Mouse (Mus musculus) fat pad, adult 2 months (tissue): ENCODE results near the gene Ppp1r16b.

ENCODE experiments used
- DNase-seq: peaks from one replicate; pipeline ENCODE4 v3.0.0-alpha.2; 2011; ENCODE audit warnings: low read depth, low spot score; ENCODE audit errors: extremely low read depth

The Ppp1r16b gene

DNA sequence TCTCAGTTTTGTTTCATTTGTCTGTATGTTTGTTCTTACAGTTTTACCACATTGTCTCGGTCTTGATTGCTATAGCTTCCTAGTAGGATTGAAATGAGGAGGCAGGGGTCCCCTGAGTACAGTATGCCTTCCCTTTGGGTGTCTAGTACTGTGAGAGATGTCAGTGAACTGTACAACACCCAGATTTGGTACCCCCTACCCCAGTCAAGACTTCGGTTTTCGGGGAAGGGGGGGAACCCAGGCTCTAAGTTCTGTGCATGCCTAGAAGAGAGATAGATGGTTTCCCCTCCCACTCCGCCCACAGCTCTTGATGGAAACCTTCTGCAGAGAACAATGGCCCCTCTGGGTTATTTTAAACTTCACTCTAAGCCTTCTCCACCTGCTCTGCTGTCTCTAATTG lies at the start of gene Ppp1r16b:
Ppp1r16b (plus strand) TSS at position 301 of the 400 bp plus-strand sequence.
- DNase-seq: no peak

DNA sequence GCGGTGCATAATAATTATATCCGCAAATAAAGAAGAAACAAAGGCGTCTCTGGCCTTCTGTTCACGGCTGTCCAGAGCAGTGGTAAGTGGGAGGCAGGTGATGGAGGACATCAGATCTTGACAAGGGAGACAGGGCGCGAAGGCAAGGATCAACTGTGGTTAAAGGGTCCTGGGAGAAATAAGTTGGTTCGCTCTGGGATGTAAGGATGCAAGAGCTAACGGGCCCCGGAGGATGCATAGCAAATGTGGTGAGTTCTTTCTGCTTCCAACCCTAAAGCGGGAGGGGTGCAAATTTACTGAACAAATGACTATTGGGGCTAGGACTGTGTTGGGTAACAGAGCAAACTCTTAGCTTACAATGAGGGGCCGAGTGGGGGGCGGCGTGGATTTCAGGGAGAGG lies 49.5 kb upstream of the Ppp1r16b start:
- DNase-seq: no peak

DNA sequence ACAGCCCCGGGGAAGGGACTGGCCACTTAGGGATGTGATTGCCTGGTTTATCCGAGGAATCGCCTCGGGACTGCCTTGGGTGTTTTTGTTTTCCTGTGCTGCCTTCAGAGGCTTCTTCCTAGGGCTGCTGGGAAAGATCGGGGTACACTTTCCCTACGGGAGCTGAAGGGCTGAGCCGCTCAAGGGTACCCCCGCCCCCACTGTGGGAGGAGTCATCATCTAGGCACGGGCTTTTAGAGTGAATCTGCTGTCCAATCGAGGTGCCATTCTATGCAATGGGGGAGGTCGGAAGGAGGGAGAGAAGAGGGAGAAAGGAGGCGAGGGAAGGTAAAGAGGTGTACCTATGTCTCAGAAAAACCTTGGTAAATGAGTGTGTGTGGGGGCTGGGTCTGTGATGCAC lies 48.9 kb upstream of the Ppp1r16b start:
- no peak for DNase-seq

DNA sequence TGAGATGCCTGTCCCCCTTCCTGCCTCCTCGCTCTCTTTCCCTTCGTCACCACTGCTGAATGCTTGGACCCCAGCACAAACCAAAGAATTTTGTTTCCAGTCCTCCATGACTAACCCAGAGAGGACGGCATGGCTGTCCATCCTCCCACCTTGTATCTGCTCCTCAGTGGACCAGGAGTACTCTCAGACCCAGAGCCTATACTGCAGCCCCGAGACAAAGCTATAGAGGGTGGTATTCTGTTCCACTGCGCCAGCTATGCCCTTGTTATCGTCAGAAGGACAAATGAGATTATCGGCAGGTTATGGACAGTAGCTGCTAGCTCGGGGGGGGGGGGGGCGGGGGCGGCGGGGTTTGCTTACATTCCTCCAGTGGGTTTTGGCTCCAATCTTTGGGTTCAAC lies 48.4 kb upstream of the Ppp1r16b start:
- DNase-seq: no peak

DNA sequence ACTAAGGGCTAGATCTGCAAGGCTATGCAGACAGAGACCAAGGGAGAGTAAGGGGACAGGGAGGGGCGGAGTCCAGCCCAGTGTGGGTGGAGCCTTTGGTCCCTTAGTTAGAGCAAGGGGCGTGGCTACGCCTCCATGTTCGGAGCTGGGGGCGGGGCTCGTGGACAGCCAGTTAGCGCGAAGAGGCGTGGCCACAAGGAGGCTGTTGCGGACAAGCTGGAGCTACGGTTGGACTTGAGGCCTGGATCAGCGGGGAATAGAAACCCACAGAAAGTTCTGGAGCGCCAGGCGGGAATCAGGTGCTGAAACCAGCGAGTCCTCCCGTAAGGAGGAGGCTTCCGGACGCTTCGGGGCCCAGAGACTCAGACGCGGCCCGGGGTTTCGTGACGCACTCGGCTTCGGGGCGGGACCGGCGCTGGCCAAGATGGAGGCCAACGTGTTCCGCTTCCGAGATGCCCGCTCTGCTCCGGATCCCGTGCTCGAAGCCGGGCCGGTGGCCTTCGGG lies 40.4 kb upstream of the Ppp1r16b start, which contains the start of gene Actr5:
Actr5 (plus strand) TSS at position 171 of the 505 bp plus-strand sequence.
- DNase-seq: peak; percentile 49

DNA sequence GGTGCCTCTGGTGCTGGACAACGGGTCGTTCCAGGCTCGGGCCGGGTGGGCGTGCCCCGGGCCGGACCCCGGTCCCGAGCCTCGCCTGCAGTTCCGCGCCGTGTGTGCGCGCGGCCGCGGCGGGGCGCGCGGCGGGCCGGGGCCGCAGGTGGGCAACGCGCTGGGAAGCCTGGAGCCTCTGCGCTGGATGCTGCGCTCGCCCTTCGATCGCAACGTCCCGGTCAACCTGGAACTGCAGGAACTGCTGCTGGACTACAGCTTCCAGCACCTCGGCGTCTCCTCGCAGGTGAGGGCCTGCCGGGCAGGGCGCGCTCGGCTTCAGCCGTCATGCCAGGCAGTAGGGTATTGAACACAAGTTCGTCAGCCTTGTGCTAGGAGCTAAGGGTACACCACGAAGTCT lies 40.0 kb upstream of the Ppp1r16b start:
- DNase-seq: no peak

DNA sequence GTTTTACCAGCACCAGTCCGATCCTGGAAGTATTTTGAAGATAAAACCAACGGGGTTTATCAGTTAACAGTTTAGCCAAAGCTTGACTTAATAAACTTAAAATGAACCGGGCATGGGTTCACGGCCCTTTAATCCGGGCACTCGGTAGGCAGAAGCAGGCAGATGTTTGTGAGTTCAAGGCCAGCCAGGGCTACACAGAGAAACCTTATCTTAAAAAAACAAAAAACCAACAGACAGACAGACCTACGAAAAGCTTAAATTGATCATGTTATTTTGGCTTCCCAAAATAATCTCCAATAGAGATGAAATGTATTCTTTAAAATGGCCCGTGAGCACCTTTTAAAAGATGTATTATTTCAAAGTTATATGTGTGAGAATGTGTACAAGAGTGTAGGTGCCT lies 39.5 kb upstream of the Ppp1r16b start:
- no peak for DNase-seq

DNA sequence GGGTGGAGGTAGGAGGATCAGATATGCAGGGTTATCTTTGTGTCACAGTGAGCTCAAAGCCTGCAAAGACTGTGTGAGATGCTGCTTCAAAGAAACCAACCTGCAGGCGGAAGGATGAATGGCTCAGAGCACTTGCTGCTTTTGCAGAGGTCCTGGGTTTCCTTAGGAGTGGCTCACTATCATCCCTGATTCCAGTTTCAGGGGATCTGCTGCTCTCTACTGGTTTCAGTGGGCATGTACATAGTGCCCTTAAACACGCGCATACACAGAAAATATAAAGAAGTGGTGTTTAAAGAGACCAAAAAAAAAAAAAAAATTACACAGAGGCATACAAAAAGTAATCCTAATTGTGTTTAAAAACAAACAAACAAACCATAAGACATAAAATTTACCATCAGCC lies 36.3 kb upstream of the Ppp1r16b start:
- no peak for DNase-seq

DNA sequence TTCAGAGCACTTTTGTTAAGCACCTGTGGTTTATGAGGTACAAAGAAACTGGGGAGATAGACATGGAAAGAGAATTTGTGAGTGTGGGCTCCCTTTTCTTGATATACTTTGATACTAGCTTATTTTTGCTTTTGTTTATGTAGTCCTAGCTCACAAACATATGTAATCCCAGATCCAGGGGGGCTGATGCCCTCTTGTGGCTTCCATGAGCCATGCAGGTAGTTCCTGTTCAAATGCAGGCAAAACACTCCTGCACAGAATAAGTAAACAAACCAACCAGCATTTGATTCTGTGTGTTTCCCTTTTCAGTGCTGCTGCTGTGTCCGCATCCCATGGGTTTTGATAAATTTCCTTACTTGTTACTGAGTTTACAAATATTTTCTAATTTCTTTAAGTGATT lies 35.8 kb upstream of the Ppp1r16b start:
- no peak for DNase-seq

DNA sequence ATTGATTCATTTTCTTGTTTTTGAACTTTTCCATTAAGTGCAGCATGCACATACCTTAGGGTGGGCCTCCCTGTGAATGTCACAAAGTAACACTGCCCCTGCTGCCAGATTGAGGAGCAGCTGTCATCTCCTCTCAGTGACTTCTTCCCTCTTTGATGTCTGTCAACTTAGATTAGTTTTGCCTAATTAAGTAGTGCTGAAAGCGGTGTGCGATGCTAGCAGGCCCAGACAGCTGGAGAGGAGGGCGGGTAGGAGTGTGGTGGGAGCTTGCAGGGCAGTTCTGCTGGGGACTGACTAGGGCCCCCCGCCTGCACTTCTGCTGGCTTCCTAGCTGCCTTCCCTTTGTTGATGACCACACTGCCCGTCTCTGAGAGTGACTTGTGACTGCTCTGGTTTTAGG lies 33.3 kb upstream of the Ppp1r16b start:
- DNase-seq: no peak

DNA sequence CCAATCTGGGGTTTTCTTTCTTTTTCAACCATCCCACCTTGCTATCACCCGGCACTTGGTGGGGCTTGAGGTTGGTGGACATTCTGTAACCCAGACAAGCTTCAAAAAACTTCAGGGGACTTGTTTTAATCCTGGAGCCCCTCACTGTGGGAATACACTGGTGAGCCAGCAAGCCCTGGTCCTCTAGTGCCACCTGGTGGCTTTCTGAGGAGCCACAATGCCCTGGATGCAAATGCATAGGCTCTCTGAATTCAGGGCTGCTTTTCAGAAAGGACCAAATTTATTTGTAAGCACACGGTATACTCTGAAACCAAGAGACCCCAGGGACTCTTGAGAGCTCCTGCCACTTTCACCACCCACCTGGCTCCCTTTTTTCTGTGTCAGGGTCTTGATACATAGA lies 23.3 kb upstream of the Ppp1r16b start:
- no peak for DNase-seq

DNA sequence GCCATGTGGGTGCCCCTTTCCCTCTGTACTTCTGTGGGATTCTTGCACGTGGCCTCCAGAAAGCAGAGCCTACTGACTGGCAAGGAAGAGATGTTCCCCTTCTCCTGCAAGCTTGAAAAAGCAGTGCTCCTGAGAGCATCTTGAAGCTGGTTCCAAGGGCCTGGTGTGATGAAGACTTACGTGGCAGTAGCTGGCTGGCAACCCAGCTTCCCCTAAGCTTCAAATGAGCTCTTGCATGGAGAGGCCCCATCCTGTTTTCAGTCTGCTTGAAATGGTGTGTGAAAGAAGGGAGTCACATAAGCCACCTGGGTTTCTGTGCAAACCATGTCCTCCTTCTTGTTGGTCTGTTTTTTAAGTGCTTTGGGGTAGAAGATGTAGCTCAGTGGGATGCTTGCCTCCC lies 22.6 kb upstream of the Ppp1r16b start:
- DNase-seq: no peak

DNA sequence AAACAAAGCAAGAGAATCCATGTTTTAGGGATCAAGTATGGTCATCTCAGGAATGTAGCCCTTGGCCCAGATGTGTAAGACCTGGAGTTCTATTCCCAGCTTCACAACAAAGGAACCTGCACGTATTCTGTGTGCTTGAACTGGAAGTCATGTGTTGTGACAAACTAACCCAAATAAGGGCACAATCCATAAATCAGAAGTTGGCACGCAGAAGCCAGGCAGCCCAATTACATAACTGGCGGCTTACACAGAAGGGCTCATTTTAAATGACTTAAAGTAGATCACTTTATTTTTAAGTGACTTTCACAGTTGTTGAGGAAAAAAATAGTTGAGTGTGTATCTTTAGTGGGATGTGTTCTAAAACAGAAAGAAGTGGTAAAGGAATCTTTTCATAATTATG lies 21.4 kb upstream of the Ppp1r16b start:
- DNase-seq: no peak

DNA sequence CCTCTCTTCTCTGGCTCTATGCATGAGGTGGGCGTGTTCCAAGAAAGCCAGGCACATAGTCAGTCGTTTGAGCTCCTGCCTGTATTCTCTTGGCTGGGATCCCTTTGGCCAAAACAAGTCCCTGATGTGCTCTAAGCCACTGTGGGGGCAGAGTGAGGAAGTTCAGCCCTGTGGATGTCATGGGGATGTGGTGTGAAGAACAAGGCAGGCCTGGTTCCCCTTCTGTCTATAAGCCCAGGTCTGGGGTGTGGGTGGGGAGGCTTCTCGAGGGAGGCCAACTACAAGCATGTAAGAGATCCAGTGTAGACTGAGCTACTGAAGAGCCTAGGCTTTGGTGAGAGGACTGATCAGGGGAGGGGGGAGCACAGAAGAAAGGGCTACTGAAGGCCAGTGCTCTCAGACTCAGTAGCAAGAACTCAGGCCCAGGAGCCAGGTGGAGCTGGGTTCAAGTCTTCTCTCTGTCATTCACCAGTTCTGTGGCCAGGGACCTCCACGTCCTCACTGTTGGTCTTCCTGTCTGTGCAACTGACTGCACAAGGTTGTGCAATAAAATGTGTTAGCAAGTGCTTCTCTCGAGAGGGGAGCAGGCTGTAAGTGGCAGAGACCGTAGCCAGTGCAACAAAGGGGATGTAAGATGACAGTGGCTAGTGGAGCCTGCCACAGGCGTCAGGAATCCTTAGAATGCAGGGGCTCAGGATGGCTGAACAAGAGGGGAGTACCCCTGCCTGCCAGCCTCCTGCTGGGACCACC lies 13.9 kb upstream of the Ppp1r16b start:
- DNase-seq: no peak

DNA sequence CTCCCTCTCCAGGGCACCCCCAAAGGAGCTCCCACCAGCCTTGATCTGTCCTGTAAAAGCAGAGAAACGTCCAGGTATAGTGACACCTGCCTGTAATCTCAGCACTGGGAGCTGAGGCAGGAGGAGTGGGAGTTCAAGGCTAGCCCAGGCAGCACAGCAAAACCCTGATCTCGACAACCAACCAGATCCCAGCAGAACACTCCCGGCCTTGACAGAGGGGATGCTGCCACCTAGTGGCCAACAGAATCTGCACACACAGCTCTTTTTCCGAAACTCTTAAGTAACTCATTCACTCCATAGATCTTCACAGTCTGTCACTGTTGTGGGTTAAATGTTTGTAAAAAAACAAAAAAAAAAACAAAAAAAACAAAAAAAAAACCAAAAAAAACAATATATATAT lies 12.2 kb upstream of the Ppp1r16b start:
- DNase-seq: no peak

DNA sequence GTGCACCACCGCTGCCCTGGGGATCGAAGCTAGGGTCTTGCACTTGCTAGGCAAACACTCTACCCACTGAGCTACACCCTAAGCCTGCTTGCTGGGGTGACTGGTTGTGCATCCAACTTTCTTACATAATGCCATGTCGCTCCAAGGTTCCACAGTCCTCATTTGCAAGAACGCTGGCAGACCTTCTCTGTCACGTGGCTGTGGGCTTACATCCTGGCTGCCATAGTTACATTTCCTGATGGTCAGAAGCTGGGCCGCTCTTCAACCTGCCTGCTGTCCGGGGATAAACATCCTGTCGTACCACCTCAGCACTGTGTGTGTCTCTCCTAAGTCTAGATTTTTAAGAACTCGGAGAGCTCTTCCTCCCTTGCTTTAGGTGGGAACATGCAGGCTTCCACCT lies 10.5 kb upstream of the Ppp1r16b start:
- no peak for DNase-seq

DNA sequence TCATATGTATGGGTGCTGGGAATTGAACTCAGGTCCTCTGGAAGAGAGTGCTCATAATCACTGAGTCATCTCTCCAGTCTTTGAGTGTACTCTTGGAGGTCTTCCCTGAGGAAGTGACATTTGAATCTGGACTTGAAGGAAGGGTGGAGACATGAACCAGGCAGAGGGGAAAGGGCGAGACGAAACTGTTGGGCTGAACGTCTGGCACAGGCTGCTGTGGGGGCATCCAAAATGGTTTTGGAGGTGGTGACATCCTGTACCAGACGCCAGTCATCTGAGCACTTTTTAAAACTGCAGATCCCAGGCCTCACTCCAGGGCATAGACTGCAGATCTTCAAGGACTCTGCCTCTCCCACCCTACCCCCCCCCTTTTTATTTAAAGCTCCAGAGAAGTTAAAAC lies 9.4 kb upstream of the Ppp1r16b start:
- no peak for DNase-seq

DNA sequence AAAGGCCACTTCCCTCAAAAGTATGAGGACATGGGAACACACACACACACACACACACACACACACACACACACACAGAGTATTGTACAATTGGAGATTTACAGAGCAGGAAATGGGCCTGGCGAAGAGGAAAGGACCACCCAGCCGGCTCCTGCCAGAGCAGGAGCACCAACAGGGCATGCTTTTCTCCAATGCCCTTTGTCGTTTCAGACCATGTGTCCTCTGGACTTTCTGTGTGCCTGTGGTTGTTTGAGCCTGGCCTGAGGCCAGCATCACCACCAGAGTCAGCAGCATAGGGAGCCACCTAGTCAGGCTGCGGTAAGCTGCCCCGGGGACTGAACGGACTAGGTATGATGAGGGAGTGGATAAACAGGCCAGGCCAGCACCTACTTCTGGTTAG lies 6.4 kb upstream of the Ppp1r16b start:
- DNase-seq: no peak

DNA sequence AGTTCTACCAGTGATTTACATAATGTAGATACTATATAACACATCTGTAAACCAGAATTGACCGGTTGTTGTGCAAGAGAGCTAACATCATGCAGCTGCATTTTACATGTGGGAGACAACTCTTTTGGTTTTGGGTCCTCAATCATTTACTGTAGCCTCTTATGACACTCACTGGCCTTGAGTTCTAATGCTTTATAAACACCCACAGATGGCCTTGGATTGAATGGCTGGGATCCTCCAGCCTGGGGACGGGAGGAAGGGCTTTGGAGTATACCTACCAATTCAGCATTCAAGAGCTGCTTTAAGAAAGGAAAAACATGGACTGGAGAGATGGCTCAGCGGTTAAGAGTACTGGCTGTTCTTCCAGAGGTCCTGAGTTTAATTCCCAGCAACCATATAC lies 5.9 kb upstream of the Ppp1r16b start:
- DNase-seq: no peak

DNA sequence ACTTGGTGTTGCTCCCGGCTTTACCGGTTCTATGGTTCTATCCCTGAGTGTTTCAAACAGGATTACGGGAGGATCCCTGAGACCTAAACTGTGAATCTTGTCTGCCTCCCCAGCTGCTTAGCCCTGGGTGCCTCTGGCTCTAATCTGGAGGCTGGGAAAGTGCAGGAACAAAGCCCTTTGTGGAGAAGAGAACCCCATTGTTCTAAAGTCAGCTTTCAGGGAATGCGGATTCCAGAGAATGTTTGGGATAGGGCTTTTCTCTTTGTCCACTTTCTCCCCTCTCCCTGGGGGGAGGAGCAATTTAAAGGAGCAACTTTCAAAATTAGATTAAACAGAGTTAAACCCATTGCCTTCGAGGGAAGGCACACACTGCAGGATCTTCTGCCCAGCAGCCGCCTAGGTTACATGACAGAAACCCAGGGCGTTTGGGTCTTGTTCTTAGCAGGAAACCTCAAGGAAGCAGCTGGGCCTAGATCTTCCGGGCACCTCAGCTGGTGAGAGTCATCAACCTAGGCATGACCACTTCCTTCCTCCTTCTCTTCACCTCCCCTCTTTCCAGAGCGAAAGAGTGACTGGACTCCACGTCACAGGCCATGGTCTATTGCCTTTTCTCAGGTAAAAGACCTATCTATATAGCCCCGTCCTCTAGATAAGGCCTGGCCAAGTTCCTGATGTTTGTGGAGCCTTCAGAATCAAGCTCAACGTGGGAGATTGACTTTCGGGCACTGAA lies 1.0 kb downstream of the Ppp1r16b start:
- DNase-seq: no peak

DNA sequence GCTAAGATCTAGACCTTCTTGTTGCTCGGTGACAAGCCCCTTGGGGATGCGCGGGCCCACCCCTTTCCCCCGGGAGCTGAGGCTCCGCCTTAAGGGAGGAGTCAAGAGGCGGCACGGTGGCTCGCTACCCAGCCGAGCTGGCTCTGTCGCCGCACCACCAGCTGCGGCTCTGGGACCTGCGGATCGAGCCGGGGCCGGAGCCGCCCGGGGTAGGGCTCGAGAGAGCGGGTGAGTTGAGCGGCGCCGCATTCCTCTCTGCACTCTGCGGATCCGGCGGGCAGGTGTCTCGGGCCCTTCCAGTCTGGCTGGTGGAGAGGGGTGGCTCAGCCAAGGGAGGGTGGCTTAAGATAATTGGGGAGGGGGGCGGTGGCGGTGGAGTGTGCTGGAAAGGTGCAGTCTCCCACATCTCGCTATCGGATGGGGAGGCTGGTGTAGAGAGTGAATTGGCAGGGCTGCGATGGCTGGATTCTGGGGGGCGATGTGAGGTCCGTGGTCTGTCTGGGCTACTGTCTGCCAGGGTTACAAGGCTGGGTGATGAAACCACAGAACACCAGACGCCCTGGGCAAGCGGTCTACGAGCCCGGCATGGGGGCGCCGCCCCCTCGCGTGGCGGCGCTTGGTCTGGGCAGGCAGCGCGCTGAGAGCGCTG lies 1.9 kb downstream of the Ppp1r16b start:
- DNase-seq: no peak
